Mouse (Mus musculus) adrenal gland, adult 18-20 months (tissue): ENCODE measurements around the gene Hoxc10. TPM values are rescaled to one million over a fixed set of nuclear protein-coding genes. Genes with fewer than 3 reads are reported as not detected.

Experiments
- DNase-seq, 2 experiments: peaks; one replicate each; pipeline ENCODE4 v3.0.0; 2021 to 2022; ENCODE audit warnings: low spot score in 2 of 2
- total RNA-seq, 2 experiments: library from RNA; stranded (reverse); gene quantifications; 1 replicate in 1 of 2; 2 replicates in 1 of 2; pipeline ENCODE4 v1.2.3; 2021

Gene Hoxc10
- total RNA-seq, 2 experiments from 2014 or later, result 0.20 to 0.67 TPM

- no peak for DNase-seq
Measured at GRCm38 (mm10) chr15:102967312-102967510, 615 bp downstream of the Hoxc10 start, which contains the start of gene Hoxc5. Hoxc5 (plus strand) TSS chr15:102967443.

GRCm38 (mm10) chr15:102967511-102968397 lies 1.2 kb downstream of the Hoxc10 start:
- no peak for DNase-seq

GRCm38 (mm10) chr15:102969296-102969695 lies 2.7 kb downstream of the Hoxc10 start:
- no peak for DNase-seq

- DNase-seq, result no peak
Measured at GRCm38 (mm10) chr15:102970740-102971139, 4.1 kb downstream of the Hoxc10 start.

GRCm38 (mm10) chr15:102972254-102972653 lies 5.7 kb downstream of the Hoxc10 start:
- no peak for DNase-seq

- no peak for DNase-seq
Measured at GRCm38 (mm10) chr15:102972753-102973152, 6.2 kb downstream of the Hoxc10 start.

GRCm38 (mm10) chr15:102975034-102975433 lies 8.4 kb downstream of the Hoxc10 start:
- DNase-seq, result no peak

GRCm38 (mm10) chr15:102975688-102976111 lies 9.1 kb downstream of the Hoxc10 start:
- no peak for DNase-seq

GRCm38 (mm10) chr15:102976171-102976570 lies 9.6 kb downstream of the Hoxc10 start, which contains the start of gene Hoxc9:
Hoxc9 (plus strand) TSS chr15:102976439.
- no peak for DNase-seq

- no peak for DNase-seq
Measured at GRCm38 (mm10) chr15:102976631-102977422, 10.2 kb downstream of the Hoxc10 start.

GRCm38 (mm10) chr15:102977423-102977974 lies 10.9 kb downstream of the Hoxc10 start:
- DNase-seq, result no peak

- no peak for DNase-seq
Measured at GRCm38 (mm10) chr15:102978615-102979515, 12.3 kb downstream of the Hoxc10 start.

- no peak for DNase-seq
Measured at GRCm38 (mm10) chr15:102979936-102980335, 13.3 kb downstream of the Hoxc10 start.

- no peak for DNase-seq
Measured at GRCm38 (mm10) chr15:102980352-102980751, 13.8 kb downstream of the Hoxc10 start.

GRCm38 (mm10) chr15:102980912-102981311 lies 14.3 kb downstream of the Hoxc10 start:
- DNase-seq, result no peak

- DNase-seq, result no peak
Measured at GRCm38 (mm10) chr15:102981379-102982288, 15.0 kb downstream of the Hoxc10 start.

- no peak for DNase-seq
Measured at GRCm38 (mm10) chr15:102983716-102984115, 17.1 kb downstream of the Hoxc10 start.

- no peak for DNase-seq
Measured at GRCm38 (mm10) chr15:102984521-102984920, 17.9 kb downstream of the Hoxc10 start.

- no peak for DNase-seq
Measured at GRCm38 (mm10) chr15:102984925-102985324, 18.3 kb downstream of the Hoxc10 start.
